Mouse (Mus musculus) cerebellum, adult 8-10 months (tissue): ENCODE data around the gene Dnajc7.
"Not testable (repeated sequence)": the region's sequence is repeated elsewhere in the genome, so short reads cannot be mapped to it uniquely, and the experiment has no call there.

ENCODE experiments used
- DNase-seq: peaks from one replicate; pipeline ENCODE4 v3.0.0; 2022

Gene Dnajc7

DNA sequence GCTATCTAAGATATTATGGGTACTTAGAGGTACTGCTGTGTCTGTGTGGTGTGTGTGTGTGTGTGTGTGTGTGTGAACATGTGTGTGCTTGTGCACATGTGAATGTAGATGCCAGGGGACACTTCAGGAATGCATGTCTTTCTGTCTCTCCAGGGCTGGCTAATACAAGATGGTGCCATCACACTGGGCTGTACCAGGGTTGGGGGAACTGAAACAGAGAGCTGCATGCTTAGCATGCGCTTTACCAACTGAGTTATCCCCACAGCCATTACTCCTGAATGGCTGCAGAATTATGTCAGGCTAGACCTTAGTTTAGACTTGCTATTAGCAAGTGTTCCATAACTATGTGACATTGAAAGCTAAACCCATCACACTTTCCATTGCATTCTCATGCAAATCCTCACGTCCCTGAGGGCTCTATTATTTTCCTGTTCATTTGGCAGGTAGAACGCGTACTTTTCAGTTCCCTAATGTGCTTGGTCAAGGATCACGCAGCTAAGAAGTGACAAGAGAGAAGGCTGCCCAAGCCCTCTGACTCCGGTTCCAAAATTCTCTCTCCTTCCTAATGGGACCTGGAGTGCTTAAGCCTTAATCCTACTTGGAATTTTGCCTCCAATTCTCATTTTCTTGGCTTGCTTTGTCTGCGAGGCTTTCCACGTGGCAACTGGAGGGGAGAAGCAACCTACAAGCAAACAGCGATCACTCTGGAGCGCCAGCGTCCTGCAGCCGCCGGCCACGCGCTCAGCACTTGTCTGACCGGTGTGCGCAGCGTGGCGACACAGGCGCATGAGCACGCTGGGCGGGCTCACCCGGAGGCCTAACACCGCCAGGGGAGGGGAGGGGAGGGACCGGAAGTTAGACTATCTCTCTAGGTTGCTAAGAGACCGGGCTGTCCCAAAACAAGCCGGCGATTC lies 74.9 kb downstream of the Dnajc7 start, which contains the start of gene Ttc25:
TSS of gene Ttc25 (plus strand) at position 776 of the 914 bp plus-strand sequence.
- DNase-seq: no peak

DNA sequence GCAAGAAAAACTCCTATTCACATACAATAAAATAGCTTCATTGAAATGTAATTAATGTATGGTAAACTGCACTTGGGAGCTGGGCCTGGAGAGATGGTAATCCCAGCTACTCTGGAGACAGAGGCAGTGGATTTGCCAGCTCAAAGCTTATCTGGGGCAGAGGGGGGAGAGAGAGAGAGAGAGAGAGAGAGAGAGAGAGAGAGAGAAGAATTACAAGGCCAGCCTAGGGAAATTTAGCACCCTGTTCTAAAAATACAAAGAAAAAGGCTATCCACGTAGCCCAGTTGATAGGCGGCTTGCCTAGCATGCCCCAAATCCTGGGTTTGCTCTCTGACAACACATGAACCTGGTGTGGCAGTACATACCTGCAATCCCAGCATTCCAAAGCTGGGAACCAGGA lies 78.4 kb downstream of the Dnajc7 start:
- no peak for DNase-seq

DNA sequence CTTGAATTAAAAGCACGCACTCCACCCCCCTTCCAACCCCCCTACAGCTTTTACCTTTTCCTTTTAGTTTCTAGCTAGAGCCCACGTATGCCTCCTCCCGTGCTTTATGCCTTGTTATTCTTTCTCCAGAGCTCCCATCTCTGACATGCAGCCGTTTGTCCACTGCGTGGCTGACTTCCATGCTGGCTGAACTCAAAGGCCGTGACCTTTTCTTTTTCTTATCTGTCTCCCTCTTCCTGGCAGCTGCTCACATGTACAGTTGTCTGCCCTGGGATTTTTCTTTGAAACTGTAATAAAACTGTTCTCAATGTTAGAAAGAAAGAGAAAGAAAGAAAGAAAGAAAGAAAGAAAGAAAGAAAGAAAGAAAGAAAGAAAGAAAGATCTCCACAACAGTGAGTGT lies 79.0 kb downstream of the Dnajc7 start:
- DNase-seq: no peak

- no peak for DNase-seq
Measured at GRCm38 (mm10) chr11:100536466-100536865, 83.5 kb downstream of the Dnajc7 start.

DNA sequence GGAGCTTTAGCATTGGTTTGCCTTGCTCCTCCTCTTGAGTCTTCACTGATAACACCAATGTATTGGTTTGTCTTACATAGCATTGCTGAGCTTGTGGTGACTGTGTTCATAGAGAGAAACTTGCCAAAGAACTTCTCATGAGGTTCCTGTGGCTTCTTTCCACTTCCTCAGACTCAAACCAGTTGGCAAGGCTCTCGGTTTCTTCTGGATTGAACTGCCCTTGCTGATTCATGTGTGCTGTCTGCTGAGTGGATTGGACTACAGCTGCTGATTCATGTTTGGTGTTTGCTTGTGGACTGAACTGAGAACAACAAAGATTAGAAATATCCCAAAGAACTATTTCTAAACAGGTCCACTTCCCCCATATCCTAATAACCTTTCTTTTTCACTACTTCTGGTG lies 84.0 kb downstream of the Dnajc7 start:
- no peak for DNase-seq

DNA sequence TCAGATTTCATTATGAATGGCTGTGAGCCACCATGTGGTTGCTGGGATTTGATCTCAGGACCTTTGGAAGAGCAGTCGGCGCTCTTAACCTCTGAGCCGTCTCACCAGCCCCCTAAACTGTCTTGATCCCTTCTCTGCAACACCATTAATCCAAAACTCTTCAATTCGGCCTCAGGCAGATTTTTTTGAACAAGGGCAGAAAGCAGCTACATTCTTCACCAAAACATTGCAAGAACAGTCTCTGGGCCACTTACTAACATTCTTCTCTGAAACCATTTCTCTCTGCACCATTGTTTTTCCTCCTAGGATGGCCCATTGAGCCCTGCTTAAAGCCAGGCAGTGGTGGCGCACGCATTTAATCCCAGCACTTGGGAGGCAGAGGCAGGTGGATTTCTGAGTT lies 85.1 kb downstream of the Dnajc7 start:
- DNase-seq: not testable (repeated sequence)

GRCm38 (mm10) chr11:100534411-100534810 lies 85.6 kb downstream of the Dnajc7 start:
- DNase-seq: not testable (repeated sequence)

DNA sequence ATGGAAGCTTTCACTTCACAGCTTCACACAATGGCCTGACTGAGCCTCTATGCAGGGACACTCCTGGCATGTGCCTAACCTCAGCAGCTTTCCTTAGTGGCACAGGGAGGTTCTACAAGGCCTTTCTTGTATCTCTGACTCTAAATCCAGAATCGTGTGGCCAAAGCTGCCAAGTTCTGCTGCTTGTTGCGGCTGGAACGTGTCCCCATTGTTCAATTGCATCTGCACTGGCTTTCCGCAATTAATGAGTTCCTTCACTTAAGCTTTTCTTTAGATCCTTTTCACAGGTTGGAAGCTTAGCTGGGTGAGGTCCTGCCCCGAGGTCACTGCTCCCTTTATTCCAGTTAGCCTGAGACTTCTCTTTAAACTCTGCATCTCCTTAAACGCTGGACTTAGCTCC lies 86.1 kb downstream of the Dnajc7 start:
- DNase-seq: no peak
